Mouse (Mus musculus) heart, embryonic 16.5 days (tissue): ENCODE measurements around the gene Dclre1a. TPM values are rescaled to one million over a fixed set of nuclear protein-coding genes. Genes with fewer than 3 reads are reported as not detected.

ENCODE experiments used
- ATAC-seq: fragments of 200-750 bp; cut with Nextera tagmentation; replicated peaks from 2 replicates; pipeline ENCODE4 v1.8.0; 2017; ENCODE audit warnings: moderate number of reproducible peaks; ENCODE audit not compliant: insufficient read depth, low FRiP score; ENCODE audit errors: extremely low read depth
- H3K27ac ChIP-seq: fragments of 300-500 bp; sonication (generic); 2 replicates; pipeline ENCODE4 v1.5.1; 2014; ENCODE audit warnings: mild to moderate bottlenecking, low read length, control low read depth, moderate library complexity
- H3K27me3 ChIP-seq: fragments of 300-500 bp; sonication (generic); 2 replicates; pipeline ENCODE4 v1.6.1; 2014; ENCODE audit warnings: low read length, mixed read lengths; ENCODE audit not compliant: control insufficient read depth, insufficient read depth
- H3K36me3 ChIP-seq: fragments of 300-500 bp; sonication (generic); 2 replicates; pipeline ENCODE4 v1.6.1; 2014; ENCODE audit not compliant: control insufficient read depth, insufficient read depth
- H3K4me1 ChIP-seq: fragments of 300-500 bp; sonication (generic); 2 replicates; pipeline ENCODE4 v1.6.1; 2014; ENCODE audit warnings: low read length, mixed read lengths; ENCODE audit not compliant: control insufficient read depth, insufficient read depth
- H3K4me2 ChIP-seq: fragments of 300-500 bp; sonication (generic); 2 replicates; pipeline ENCODE4 v1.6.1; 2014; ENCODE audit warnings: low read depth, mild to moderate bottlenecking, control low read depth, low read length
- H3K4me3 ChIP-seq: fragments of 300-500 bp; sonication (generic); 2 replicates; pipeline ENCODE4 v1.5.1; 2014; ENCODE audit warnings: mild to moderate bottlenecking, control low read depth, low read length
- H3K9ac ChIP-seq: fragments of 300-500 bp; sonication (generic); 2 replicates; pipeline ENCODE4 v1.6.1; 2014; ENCODE audit warnings: low read length, control low read depth
- H3K9me3 ChIP-seq: fragments of 300-500 bp; sonication (generic); replicated peaks from 2 replicates; pipeline ENCODE4 v1.6.1; 2016; ENCODE audit warnings: low read length; ENCODE audit not compliant: control insufficient read depth
- WGBS: fragments of 180-500 bp; shearing (Covaris S2); extraction: QIAGEN DNeasy Blood & Tissue Kit; methylation state at CpG from one replicate; pipeline ENCODE4 v1.1.7; 2014; 5-methylcytosine and 5-hydroxymethylcytosine counted together
- polyA plus RNA-seq: library from polyadenylated mRNA; unstranded; fragments of >200 nt; fragmentation: Nextera tagmentation; extraction: Ambion mirVana; gene quantifications from 2 replicates; pipeline ENCODE4 v1.2.1, GENCODE M21; 2015

Dclre1a gene
- polyA plus RNA-seq = 11.6 and 13.4 TPM in 2 replicates

GRCm38 (mm10) chr19:56547456-56548229 is at the start of gene Dclre1a:
TSS of gene Dclre1a (minus strand) at chr19:56548222.
- Histone ChIP-seq H3K36me3 (peaks cover 18% of the 10 kb centered on the region), H3K4me3 (peak within 1 kb of the TSS; percentile 81), H3K27ac (peak within 1 kb of the TSS; percentile 98), H3K4me2 (peak within 1 kb of the TSS; percentile 72), H3K4me1 (peaks cover 14% of the 10 kb centered on the region), H3K27me3 (no peaks in the 10 kb centered on the region), H3K9ac (peak within 1 kb of the TSS; percentile 98), H3K9me3 (no peaks in the 10 kb centered on the region)
- peak; percentile 45 for ATAC-seq
- WGBS = 7% methylated on average over 20 of the region's 20 CpGs

DNA sequence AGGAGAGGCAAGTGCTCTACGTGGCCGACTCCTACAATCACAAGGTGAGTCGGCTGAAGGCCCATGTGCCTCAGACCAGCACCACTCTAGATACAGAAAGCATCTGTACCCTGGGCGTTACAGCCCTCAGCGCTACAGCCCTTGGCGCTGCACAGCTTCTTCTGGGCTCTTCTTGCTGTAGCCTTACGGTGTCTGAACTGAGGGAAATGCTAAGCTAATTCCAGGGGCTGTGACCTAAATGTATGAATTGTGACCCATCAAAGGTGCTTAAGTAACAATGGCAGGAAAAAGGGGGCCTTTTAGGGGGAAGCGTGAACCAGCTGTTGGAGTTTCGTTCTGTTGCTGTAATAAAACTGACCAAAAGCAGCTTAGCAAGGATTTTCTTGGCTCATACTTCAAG is 44.5 kb upstream of the Dclre1a start:
- Histone ChIP-seq H3K27ac (no peak overlapping the region), H3K9ac (no peak overlapping the region), H3K27me3 (no peaks in the 10 kb centered on the region), H3K9me3 (no peaks in the 10 kb centered on the region), H3K4me3 (no peak overlapping the region), H3K36me3 (peaks cover 45% of the 10 kb centered on the region), H3K4me1 (peaks cover 15% of the 10 kb centered on the region), H3K4me2 (no peak overlapping the region)
- 83% methylated on average over 9 of the region's 9 CpGs for WGBS
- no peak for ATAC-seq

DNA sequence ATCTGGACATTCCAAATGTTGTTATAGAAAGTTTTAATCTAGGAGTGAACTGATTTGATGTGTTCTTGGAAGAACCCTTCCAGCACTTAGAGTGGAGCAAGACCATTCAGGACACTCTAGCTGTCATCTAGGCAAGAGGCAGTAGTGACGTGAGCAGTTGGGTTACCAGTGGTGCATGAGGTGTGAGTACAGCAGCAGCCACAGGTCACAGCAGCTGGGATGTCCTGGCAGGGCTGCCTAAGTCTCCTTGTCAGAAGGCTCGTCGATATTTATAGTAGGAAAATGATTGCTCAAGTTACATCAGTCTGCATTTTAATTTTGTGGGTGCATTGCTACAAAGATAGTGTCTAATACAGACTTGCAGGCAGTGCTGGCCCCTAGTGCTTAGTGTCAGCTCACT is 42.2 kb upstream of the Dclre1a start:
- no peak for ATAC-seq
- peaks cover 34% of the 10 kb centered on the region for H3K36me3 ChIP-seq
- no peak overlapping the region for H3K4me3 ChIP-seq
- H3K9me3 ChIP-seq = no peaks in the 10 kb centered on the region
- no peak overlapping the region for H3K27ac ChIP-seq
- H3K27me3 ChIP-seq = no peaks in the 10 kb centered on the region
- H3K9ac ChIP-seq = no peak overlapping the region
- 78% methylated on average over 3 of the region's 3 CpGs for WGBS
- H3K4me1 ChIP-seq = peaks cover 15% of the 10 kb centered on the region
- H3K4me2 ChIP-seq = no peak overlapping the region

- H3K36me3 ChIP-seq = peaks cover 29% of the 10 kb centered on the region
- H3K9me3 ChIP-seq = no peaks in the 10 kb centered on the region
- H3K4me3 ChIP-seq = no peak overlapping the region
- no peak for ATAC-seq
- 98% methylated on average over 5 of the region's 5 CpGs for WGBS
- H3K4me2 ChIP-seq = no peak overlapping the region
- peaks cover 15% of the 10 kb centered on the region for H3K4me1 ChIP-seq
- no peaks in the 10 kb centered on the region for H3K27me3 ChIP-seq
- H3K9ac ChIP-seq = no peak overlapping the region
- no peak overlapping the region for H3K27ac ChIP-seq
Observed at GRCm38 (mm10) chr19:56589455-56589854, 41.4 kb upstream of the Dclre1a start.

GRCm38 (mm10) chr19:56589008-56589407 is 41.0 kb upstream of the Dclre1a start:
- no peaks in the 10 kb centered on the region for H3K27me3 ChIP-seq
- no peak overlapping the region for H3K9ac ChIP-seq
- H3K27ac ChIP-seq = peak overlapping the region; percentile 33
- H3K4me1 ChIP-seq = peaks cover 15% of the 10 kb centered on the region
- H3K4me2 ChIP-seq = no peak overlapping the region
- no peaks in the 10 kb centered on the region for H3K9me3 ChIP-seq
- no peak overlapping the region for H3K4me3 ChIP-seq
- 72% methylated on average over 6 of the region's 6 CpGs for WGBS
- peaks cover 29% of the 10 kb centered on the region for H3K36me3 ChIP-seq
- 0 out of 2 replicates have a peak, but pooled peaks have one; percentile 19 for ATAC-seq

- 28% methylated on average over 6 of the region's 6 CpGs for WGBS
- Histone ChIP-seq H3K27ac (peak overlapping the region; percentile 34), H3K9me3 (no peaks in the 10 kb centered on the region), H3K4me1 (peaks cover 15% of the 10 kb centered on the region), H3K36me3 (peaks cover 24% of the 10 kb centered on the region), H3K4me3 (no peak overlapping the region), H3K4me2 (no peak overlapping the region), H3K9ac (no peak overlapping the region), H3K27me3 (no peaks in the 10 kb centered on the region)
- peak; percentile 77 for ATAC-seq
Observed at GRCm38 (mm10) chr19:56588205-56588626, 40.2 kb upstream of the Dclre1a start.

GRCm38 (mm10) chr19:56586320-56586719 is 38.3 kb upstream of the Dclre1a start:
- Histone ChIP-seq H3K4me3 (no peak overlapping the region), H3K9ac (no peak overlapping the region), H3K27ac (no peak overlapping the region), H3K4me1 (peaks cover 13% of the 10 kb centered on the region), H3K27me3 (no peaks in the 10 kb centered on the region), H3K36me3 (peaks cover 14% of the 10 kb centered on the region), H3K4me2 (no peak overlapping the region), H3K9me3 (no peaks in the 10 kb centered on the region)
- 72% methylated on average over 8 of the region's 8 CpGs for WGBS
- ATAC-seq = no peak

DNA sequence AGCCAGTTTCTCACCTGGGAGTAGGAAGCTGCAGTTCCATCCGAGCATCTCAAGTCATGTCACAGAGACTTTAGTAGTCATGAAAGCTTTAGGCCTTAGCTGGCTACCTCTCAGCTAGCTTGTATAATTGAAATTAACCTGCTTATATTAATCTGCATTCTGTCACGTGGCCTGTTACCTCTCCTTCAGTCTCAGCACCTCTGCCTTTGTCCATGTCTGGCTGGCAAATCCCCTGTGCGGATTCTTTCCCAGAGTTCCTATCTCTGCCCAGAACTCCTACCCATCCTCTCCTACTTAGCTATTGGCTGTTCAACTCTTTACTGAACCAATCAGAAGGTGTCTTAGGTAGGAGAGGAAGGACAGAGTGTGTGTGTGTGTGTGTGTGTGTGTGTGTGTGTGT is 36.3 kb upstream of the Dclre1a start:
- no peak overlapping the region for H3K27ac ChIP-seq
- H3K4me1 ChIP-seq = peaks cover 12% of the 10 kb centered on the region
- 79% methylated on average over 3 of the region's 3 CpGs for WGBS
- no peaks in the 10 kb centered on the region for H3K9me3 ChIP-seq
- H3K36me3 ChIP-seq = peaks cover 5% of the 10 kb centered on the region; the same call in 1 of the 2 replicates
- no peak overlapping the region for H3K9ac ChIP-seq
- no peaks in the 10 kb centered on the region for H3K27me3 ChIP-seq
- ATAC-seq = no peak
- H3K4me2 ChIP-seq = no peak overlapping the region
- no peak overlapping the region for H3K4me3 ChIP-seq

DNA sequence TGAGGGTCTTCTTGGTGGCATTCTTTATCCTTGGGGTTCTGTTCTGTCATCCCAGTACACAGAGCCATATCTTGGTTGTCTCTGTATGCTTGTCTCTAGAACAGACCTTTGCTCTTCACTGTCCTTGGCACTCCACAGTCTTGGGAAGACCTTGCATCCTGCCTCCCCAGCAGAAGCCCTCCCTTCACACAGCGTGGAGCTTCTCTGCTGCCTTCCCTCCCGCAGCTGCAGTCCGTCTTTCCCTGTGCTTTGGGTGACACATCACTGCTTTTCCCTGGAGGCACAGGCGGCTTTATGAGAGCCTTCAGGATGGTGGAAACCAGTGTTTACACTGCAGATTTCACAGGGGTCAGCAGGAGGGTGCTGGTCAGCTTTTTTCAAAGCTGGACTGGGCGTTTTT is 35.8 kb upstream of the Dclre1a start:
- peaks cover 5% of the 10 kb centered on the region; the same call in 1 of the 2 replicates for H3K36me3 ChIP-seq
- H3K9me3 ChIP-seq = no peaks in the 10 kb centered on the region
- no peak overlapping the region for H3K4me3 ChIP-seq
- no peak overlapping the region for H3K9ac ChIP-seq
- no peak overlapping the region for H3K27ac ChIP-seq
- ATAC-seq = no peak
- no peaks in the 10 kb centered on the region for H3K27me3 ChIP-seq
- no peak overlapping the region for H3K4me2 ChIP-seq
- peaks cover 7% of the 10 kb centered on the region for H3K4me1 ChIP-seq
- 70% methylated on average over 5 of the region's 5 CpGs for WGBS
